Comparison of ENCODE assay signal across 9 mouse cellular contexts in the genomic region with DNA sequence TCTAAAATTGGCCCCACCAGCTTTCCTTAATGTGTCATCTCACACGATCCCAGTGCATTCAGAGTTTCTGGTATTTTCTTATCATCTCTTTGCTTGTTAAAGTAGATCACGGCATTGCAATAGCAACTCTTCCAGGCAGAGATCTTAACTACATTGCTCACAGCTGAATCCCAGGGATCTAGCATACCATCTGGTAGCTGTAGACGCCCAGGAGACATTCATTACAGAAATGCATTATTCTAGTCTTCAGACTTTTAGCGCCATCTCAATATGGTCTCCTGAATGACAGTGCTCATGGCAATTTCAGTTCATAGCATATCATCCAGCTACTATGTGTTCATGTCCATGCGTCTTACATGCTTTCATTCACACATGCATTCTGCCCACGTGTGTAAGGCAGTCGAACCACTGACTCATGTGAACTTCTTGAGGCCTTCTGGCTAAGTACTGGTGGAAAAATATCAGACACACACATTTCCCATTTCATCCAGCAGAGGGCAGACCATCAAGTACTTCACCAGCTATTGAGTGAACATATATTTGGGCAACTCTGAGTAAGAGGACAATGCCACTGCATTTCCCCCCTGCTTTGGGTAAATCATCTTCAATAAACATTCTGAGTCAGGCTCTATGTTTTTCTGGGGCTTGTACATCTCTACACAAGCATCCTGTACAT.
DNase-seq lines count a peak whose midpoint lies in the region; ATAC-seq lines count a peak whose summit lies in the region.
"Had no signal": no experiment of that assay in that cellular context is flagged by ENCODE, and none has a peak within 500 bp of the region (broad histone marks: within the 10 kb centered on the region; RNA-seq: fewer than 3 reads in every experiment).

No protein-coding gene starts in this region.

- no peaks in the 10 kb centered on the region for H3K4me1 ChIP-seq in midbrain, embryonic 14.5 days (ENCODE audit: control insufficient read depth, insufficient read depth, low read length)
- no peaks in the 10 kb centered on the region for H3K4me1 ChIP-seq in midbrain, embryonic 16.5 days (ENCODE audit: control insufficient read depth, insufficient read depth, low read length)
- H3K4me1 ChIP-seq in embryonic facial prominence, embryonic 14.5 days (ENCODE audit: control insufficient read depth, insufficient read depth, low read length) = no peaks in the 10 kb centered on the region; the same call in 1 of the 2 replicates

- H3K9me3 ChIP-seq in midbrain, embryonic 14.5 days (ENCODE audit: control insufficient read depth, low read length) = no peaks in the 10 kb centered on the region
- no peaks in the 10 kb centered on the region for H3K9me3 ChIP-seq in midbrain, embryonic 16.5 days (replicated peaks; ENCODE audit: control insufficient read depth, low read length, poor library complexity, severe bottlenecking)
- H3K9me3 ChIP-seq in embryonic facial prominence, embryonic 14.5 days (ENCODE audit: control insufficient read depth, low read length) = no peaks in the 10 kb centered on the region

- H3K4me2 ChIP-seq in midbrain, embryonic 14.5 days (ENCODE audit: low read length) = no peak overlapping the region
- no peak overlapping the region for H3K4me2 ChIP-seq in midbrain, embryonic 16.5 days (ENCODE audit: low read length)
- H3K4me2 ChIP-seq in embryonic facial prominence, embryonic 14.5 days (ENCODE audit: low read depth, low read length) = no peak overlapping the region

- no peak overlapping the region for H3K27ac ChIP-seq in midbrain, embryonic 14.5 days (replicated peaks; ENCODE audit: low read depth, low read length)
- no peak overlapping the region for H3K27ac ChIP-seq in midbrain, embryonic 16.5 days (ENCODE audit: low read length)
- no peak overlapping the region for H3K27ac ChIP-seq in embryonic facial prominence, embryonic 14.5 days (replicated peaks; ENCODE audit: low read depth, low read length)

- H3K27me3 ChIP-seq in midbrain, embryonic 14.5 days (ENCODE audit: control insufficient read depth, insufficient read depth, low read length) = no peaks in the 10 kb centered on the region
- no peaks in the 10 kb centered on the region for H3K27me3 ChIP-seq in midbrain, embryonic 16.5 days (ENCODE audit: control insufficient read depth, insufficient read depth, low read depth, low read length)
- no peaks in the 10 kb centered on the region for H3K27me3 ChIP-seq in embryonic facial prominence, embryonic 14.5 days (replicated peaks; ENCODE audit: control insufficient read depth, insufficient read depth, low read length)

- intact Hi-C loops in heart, postnatal 14 days (cut with DNase I) = loop anchor here (1.0 to 10.0 kb wide), 6 partner anchors 39 to 317 kb away; partner anchors contain the start of gene Frmd4b

- H3K36me3 ChIP-seq in midbrain, embryonic 14.5 days (ENCODE audit: control insufficient read depth, insufficient read depth, low read length) = no peaks in the 10 kb centered on the region
- H3K36me3 ChIP-seq in midbrain, embryonic 16.5 days (ENCODE audit: control insufficient read depth, insufficient read depth, low read length) = no peaks in the 10 kb centered on the region
- no peaks in the 10 kb centered on the region for H3K36me3 ChIP-seq in embryonic facial prominence, embryonic 14.5 days (ENCODE audit: control insufficient read depth, insufficient read depth, low read length)

- peak; percentile 86 for DNase-seq in midbrain, embryonic 14.5 days
- peak; percentile 81 for DNase-seq in adrenal gland, postnatal 14 days
- peak; percentile 72 for DNase-seq in embryonic facial prominence, embryonic 14.5 days (ENCODE audit: low spot score)
- peak; percentile 75 to 85 for DNase-seq in heart, postnatal 14 days
- DNase-seq in layer of hippocampus, postnatal 25 days (ENCODE audit: extremely low spot score in 1 of 2, low spot score in 1 of 2) = peak; percentile 44 to 84
- DNase-seq in thymus, postnatal 14 days = peak; percentile 69

- ATAC-seq in midbrain, embryonic 14.5 days (ENCODE audit: low FRiP score, low TSS enrichment) = no peak
- no peak for ATAC-seq in midbrain, embryonic 16.5 days
- no peak for ATAC-seq in embryonic facial prominence, embryonic 14.5 days (ENCODE audit: low read depth)
- peak; percentile 60; the same call in 1 of the 2 replicates for ATAC-seq in monocyte, adult 5-6 weeks (replicated peaks; ENCODE audit: insufficient number of reproducible peaks, low FRiP score, low TSS enrichment, poor library complexity, severe bottlenecking)

- no peak overlapping the region for H3K4me3 ChIP-seq in midbrain, embryonic 14.5 days (replicated peaks; ENCODE audit: low read depth, low read length)
- no peak overlapping the region for H3K4me3 ChIP-seq in midbrain, embryonic 16.5 days (ENCODE audit: low read depth, low read length)
- no peak overlapping the region for H3K4me3 ChIP-seq in embryonic facial prominence, embryonic 14.5 days (ENCODE audit: low read depth, low read length)
- H3K4me3 ChIP-seq: erythroblast, embryonic 14.5 days had no signal

- WGBS in midbrain, embryonic 14.5 days = 67% methylated on average over 7 of the region's 7 CpGs
- 66% methylated on average over 7 of the region's 7 CpGs for WGBS in midbrain, embryonic 16.5 days
- WGBS in embryonic facial prominence, embryonic 14.5 days = 62% methylated on average over 7 of the region's 7 CpGs

- H3K9ac ChIP-seq in midbrain, embryonic 14.5 days (replicated peaks; ENCODE audit: low read length) = no peak overlapping the region
- H3K9ac ChIP-seq in midbrain, embryonic 16.5 days (ENCODE audit: low read depth, low read length) = no peak overlapping the region
- H3K9ac ChIP-seq in embryonic facial prominence, embryonic 14.5 days (ENCODE audit: low read depth, low read length) = no peak overlapping the region
